Comparison of ENCODE assay signal across 8 mouse cellular contexts in the genomic region with DNA sequence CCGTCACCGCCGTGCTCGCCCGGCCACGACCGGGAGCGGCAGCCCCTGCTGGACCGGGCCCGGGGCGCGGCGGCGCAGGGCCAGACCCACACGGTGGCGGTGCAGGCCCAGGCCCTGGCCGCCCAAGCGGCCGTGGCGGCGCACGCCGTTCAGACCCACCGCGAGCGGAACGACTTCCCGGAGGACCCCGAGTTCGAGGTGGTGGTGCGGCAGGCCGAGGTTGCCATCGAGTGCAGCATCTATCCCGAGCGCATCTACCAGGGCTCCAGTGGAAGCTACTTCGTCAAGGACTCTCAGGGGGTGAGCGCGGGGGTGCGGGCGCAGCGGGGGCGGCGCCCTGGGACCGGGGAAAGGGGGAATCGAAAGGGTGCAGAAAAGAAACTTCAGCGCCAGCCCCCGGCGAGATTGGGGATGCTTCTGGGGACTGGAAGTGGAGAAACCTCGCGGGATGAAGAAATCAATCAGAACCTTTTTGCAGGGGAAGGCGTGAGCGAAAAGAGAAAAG. TPM values are rescaled to one million over a fixed set of nuclear protein-coding genes. Genes with fewer than 3 reads are reported as not detected.
DNase-seq lines count a peak whose midpoint lies in the region; TF ChIP-seq lines count a peak whose summit lies in the region.

No protein-coding gene starts in this region.

- H3K4me3 ChIP-seq in gastrocnemius, adult 2 months, result peak overlapping the region; percentile 89
- H3K4me3 ChIP-seq in hindbrain, embryonic 10.5 days, result peak overlapping the region; percentile 80

- peaks cover 28% of the 10 kb centered on the region for H3K36me3 ChIP-seq in hindbrain, embryonic 10.5 days

- no peak for DNase-seq in gastrocnemius, adult 2 months
- no peak for DNase-seq in gastrocnemius, postnatal 10 days
- DNase-seq in 3134 (ENCODE audit: extremely low read depth, insufficient read length, low spot score) (peak; percentile 74), adipocyte (ENCODE audit: low spot score) (peak; percentile 70)
- DNase-seq in hindbrain, embryonic 10.5 days (ENCODE audit: low spot score), result no peak
- DNase-seq in lung, postnatal 25 days (ENCODE audit: low spot score), result peak; percentile 35
- peak; percentile 64 for DNase-seq in testis, postnatal 10 days (ENCODE audit: low spot score)
- no peak for DNase-seq in adrenal gland, postnatal 10 days

- under 1% methylated on average over 52 of the region's 52 CpGs for WGBS in hindbrain, embryonic 10.5 days

- intact Hi-C loops in gastrocnemius, adult 2 months (cut with DNase I), result loop anchor here (2.0 kb wide), 1 partner anchor 38 kb away; the partner anchor contains the start of gene Avpi1

- H3K27me3 ChIP-seq in hindbrain, embryonic 10.5 days (ENCODE audit: insufficient read depth, poor library complexity, severe bottlenecking), result no peaks in the 10 kb centered on the region

- peaks cover 36% of the 10 kb centered on the region for H3K4me1 ChIP-seq in hindbrain, embryonic 10.5 days (replicated peaks)

- H3K9me3 ChIP-seq in hindbrain, embryonic 10.5 days, result no peaks in the 10 kb centered on the region

- no peak for TF ChIP-seq CTCF in gastrocnemius, adult 2 months (IDR thresholded peaks at IDR 0.05)

- H3K27ac ChIP-seq in gastrocnemius, adult 2 months, result peak overlapping the region; percentile 95
- H3K27ac ChIP-seq in hindbrain, embryonic 10.5 days, result peak overlapping the region; percentile 91

RNA-seq across cellular contexts. Expression of gene Pi4k2a, which starts 0.4 kb away (rescaled TPM):
- 10 to 100 TPM; 11.9 to 12.8 TPM for total RNA-seq in gastrocnemius, adult 2 months (2021)
- 10 to 100 TPM; 13.3 to 14.7 TPM for total RNA-seq in gastrocnemius, postnatal 10 days (2021)
- polyA plus RNA-seq in hindbrain, embryonic 10.5 days (2016; fragmentation: Nextera tagmentation; extraction: Ambion mirVana), result 28.2 TPM in 2 replicates
- total RNA-seq in adrenal gland, postnatal 10 days (2021), result 10 to 100 TPM; 37.0 to 41.3 TPM

RNA-seq across cellular contexts. Expression of gene Morn4, which starts 4.5 kb away (rescaled TPM):
- 1 to 10 TPM; 2.2 to 4.4 TPM for total RNA-seq in gastrocnemius, adult 2 months (2021)
- total RNA-seq in gastrocnemius, postnatal 10 days (2021), result 1 to 10 TPM; 1.8 to 2.6 TPM
- polyA plus RNA-seq in hindbrain, embryonic 10.5 days (2016; fragmentation: Nextera tagmentation; extraction: Ambion mirVana), result 52.6 and 73.6 TPM in 2 replicates
- total RNA-seq in adrenal gland, postnatal 10 days (2021), result 1 to 10 TPM; 6.5 to 9.7 TPM

RNA-seq across cellular contexts. Expression of gene Avpi1, which starts 38.2 kb away (rescaled TPM):
- 1 to 10 TPM; 8.7 to 9.0 TPM for total RNA-seq in gastrocnemius, adult 2 months (2021)
- total RNA-seq in gastrocnemius, postnatal 10 days (2021), result 10 to 100 TPM in 1 of 2 experiments, 1 to 10 TPM in 1; 8.3 to 10.3 TPM
- 17.5 and 19.0 TPM in 2 replicates for polyA plus RNA-seq in hindbrain, embryonic 10.5 days (2016; fragmentation: Nextera tagmentation; extraction: Ambion mirVana)
- total RNA-seq in adrenal gland, postnatal 10 days (2021), result 10 to 100 TPM; 15.9 to 33.2 TPM

RNA-seq across cellular contexts. Expression of gene 4933411K16Rik, which starts 38.6 kb away (rescaled TPM):
- total RNA-seq in gastrocnemius, adult 2 months (2021), result under 1 TPM; 0.28 to 0.33 TPM
- total RNA-seq in gastrocnemius, postnatal 10 days (2021), result under 1 TPM; 0.40 to 0.50 TPM
- polyA plus RNA-seq in hindbrain, embryonic 10.5 days (2016; fragmentation: Nextera tagmentation; extraction: Ambion mirVana), result not detected in 2 replicates
- total RNA-seq in adrenal gland, postnatal 10 days (2021), result 1 to 10 TPM in 1 of 2 experiments, under 1 TPM in 1; 0.75 to 1.3 TPM

RNA-seq across cellular contexts. Expression of gene Hoga1, which starts 45.3 kb away (rescaled TPM):
- 1 to 10 TPM; 2.9 to 3.1 TPM for total RNA-seq in gastrocnemius, adult 2 months (2021)
- 1 to 10 TPM; 4.5 to 4.6 TPM for total RNA-seq in gastrocnemius, postnatal 10 days (2021)
- 1.3 and 1.9 TPM in 2 replicates for polyA plus RNA-seq in hindbrain, embryonic 10.5 days (2016; fragmentation: Nextera tagmentation; extraction: Ambion mirVana)
- 10 to 100 TPM; 24.6 to 39.9 TPM for total RNA-seq in adrenal gland, postnatal 10 days (2021)

Comparison
In these comparisons a context has a peak if more than half of its experiments do, and no peak if none do; other contexts are left out.
1. DNase-seq: peak in 3134 (single experiment), adipocyte (single experiment), lung, postnatal 25 days (single experiment) and testis, postnatal 10 days (single experiment); none in gastrocnemius, adult 2 months (single experiment), gastrocnemius, postnatal 10 days (single experiment), hindbrain, embryonic 10.5 days (single experiment) and adrenal gland, postnatal 10 days (single experiment).